Mouse (Mus musculus) G1E (cell line): ENCODE results near the gene Atg14.

Experiments
- CTCF ChIP-seq: IDR thresholded peaks from 2 replicates; pipeline ENCODE4 v1.5.1; 2012; ENCODE audit warnings: low read depth, low read length, inconsistent platforms, mixed read lengths
- GATA1 ChIP-seq: IDR thresholded peaks from 2 replicates; pipeline ENCODE4 v1.6.1; 2012; ENCODE audit warnings: borderline replicate concordance, low read length, inconsistent platforms, mixed read lengths
- TAL1 ChIP-seq: conservative IDR thresholded peaks from 2 replicates; pipeline ENCODE4 v1.6.1; 2012; ENCODE audit warnings: low read depth, low read length, inconsistent platforms, mixed read lengths

DNA sequence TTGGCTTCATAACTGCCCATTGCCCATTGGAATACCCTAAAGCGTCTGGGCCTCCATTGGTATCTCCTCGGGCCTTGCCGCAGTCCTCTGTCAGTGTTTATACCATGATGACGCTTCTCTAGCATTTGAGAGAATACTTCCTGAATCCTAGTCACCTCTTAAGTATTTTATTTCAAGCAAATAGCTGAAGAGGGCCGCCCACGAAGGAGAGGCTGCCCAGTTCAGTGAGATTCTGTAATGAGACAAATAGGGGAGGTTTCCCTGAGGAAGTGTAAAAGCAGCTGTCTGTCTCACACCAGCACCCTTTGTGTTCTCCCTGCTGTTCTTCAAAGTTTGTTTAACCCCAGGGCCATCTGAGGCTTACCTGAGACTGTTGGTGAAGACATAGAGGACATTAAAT lies 53.7 kb downstream of the Atg14 start:
- TF ChIP-seq GATA1 (no peak), CTCF (no peak), TAL1 (no peak)
